Mouse (Mus musculus) hindbrain, embryonic 12.5 days (tissue): Measurements from ENCODE around the gene Fcmr. TPM values are rescaled to one million over a fixed set of nuclear protein-coding genes. Genes with fewer than 3 reads are reported as not detected.

Source experiments
- ATAC-seq: fragments of 200-750 bp; cut with Nextera tagmentation; 2 replicates; pipeline ENCODE4 v1.8.0; 2017; ENCODE audit warnings: moderate TSS enrichment; ENCODE audit not compliant: low FRiP score
- H3K27ac ChIP-seq: fragments of 300-500 bp; sonication (generic); 2 replicates; pipeline ENCODE4 v1.5.1; 2016; ENCODE audit warnings: mild to moderate bottlenecking
- H3K27me3 ChIP-seq: fragments of 300-500 bp; sonication (generic); 2 replicates; pipeline ENCODE4 v1.6.1; 2016; ENCODE audit warnings: mild to moderate bottlenecking
- H3K36me3 ChIP-seq: fragments of 300-500 bp; sonication (generic); 2 replicates; pipeline ENCODE4 v1.6.1; 2016; ENCODE audit warnings: mild to moderate bottlenecking
- H3K4me1 ChIP-seq: fragments of 300-500 bp; sonication (generic); 2 replicates; pipeline ENCODE4 v1.6.1; 2016
- H3K4me2 ChIP-seq: fragments of 300-500 bp; sonication (generic); replicated peaks from 2 replicates; pipeline ENCODE4 v1.6.1; 2016; ENCODE audit warnings: mild to moderate bottlenecking
- H3K4me3 ChIP-seq: fragments of 300-500 bp; sonication (generic); 2 replicates; pipeline ENCODE4 v1.5.1; 2016; ENCODE audit warnings: mild to moderate bottlenecking
- H3K9ac ChIP-seq: fragments of 300-500 bp; sonication (generic); 2 replicates; pipeline ENCODE4 v1.6.1; 2016; ENCODE audit warnings: mild to moderate bottlenecking, moderate library complexity
- H3K9me3 ChIP-seq: fragments of 300-500 bp; sonication (generic); replicated peaks from 2 replicates; pipeline ENCODE4 v1.6.1; 2016; ENCODE audit warnings: mild to moderate bottlenecking
- WGBS: fragments of 180-500 bp; shearing (Covaris S2); methylation state at CpG from one replicate; pipeline ENCODE4 v1.1.7; 2016; 5-methylcytosine and 5-hydroxymethylcytosine counted together
- polyA plus RNA-seq: library from polyadenylated mRNA; unstranded; fragments of >200 nt; fragmentation: Nextera tagmentation; extraction: Ambion mirVana; gene quantifications from 2 replicates; pipeline ENCODE4 v1.2.1, GENCODE M21; 2016

The Fcmr gene
- polyA plus RNA-seq, 1 experiment from 2014 or later, result not detected

DNA sequence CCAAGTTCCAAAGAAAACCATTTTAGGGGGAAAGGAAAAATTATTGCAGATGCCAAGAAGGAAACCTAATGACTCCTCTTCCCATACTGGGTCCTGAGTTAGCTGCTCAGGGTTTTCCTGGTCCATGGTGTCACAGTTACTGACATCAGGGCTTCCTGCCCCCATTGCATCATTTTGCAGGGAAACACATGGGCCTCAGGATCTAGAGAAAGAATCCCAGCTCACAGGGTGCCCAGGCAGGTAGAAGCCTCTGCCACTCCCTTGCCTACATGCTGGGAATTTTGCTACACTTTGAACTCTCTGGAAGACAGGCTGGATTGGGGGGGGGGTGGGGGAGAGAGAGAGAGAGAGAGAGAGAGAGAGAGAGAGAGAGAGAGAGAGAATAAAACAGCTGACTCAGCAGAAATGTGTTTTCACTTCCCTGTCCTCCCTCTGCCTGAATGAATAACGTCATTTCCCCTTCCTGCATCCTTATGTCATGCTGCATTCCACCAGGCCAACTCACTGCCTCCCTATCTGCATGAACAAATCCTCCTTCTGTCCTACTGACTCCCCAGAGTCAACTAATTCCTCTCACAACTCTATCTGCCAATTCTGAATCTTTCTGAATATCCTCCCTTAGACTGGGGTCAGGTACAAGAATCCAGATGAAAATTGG is 53.0 kb downstream of the Fcmr start:
- ATAC-seq, result no peak
- Histone ChIP-seq H3K9ac (no peak overlapping the region), H3K36me3 (no peaks in the 10 kb centered on the region), H3K27ac (no peak overlapping the region), H3K4me1 (no peaks in the 10 kb centered on the region), H3K27me3 (no peaks in the 10 kb centered on the region), H3K9me3 (no peaks in the 10 kb centered on the region), H3K4me2 (no peak overlapping the region), H3K4me3 (no peak overlapping the region)
- WGBS, result 18% methylated on average over 1 of the region's 1 CpGs

DNA sequence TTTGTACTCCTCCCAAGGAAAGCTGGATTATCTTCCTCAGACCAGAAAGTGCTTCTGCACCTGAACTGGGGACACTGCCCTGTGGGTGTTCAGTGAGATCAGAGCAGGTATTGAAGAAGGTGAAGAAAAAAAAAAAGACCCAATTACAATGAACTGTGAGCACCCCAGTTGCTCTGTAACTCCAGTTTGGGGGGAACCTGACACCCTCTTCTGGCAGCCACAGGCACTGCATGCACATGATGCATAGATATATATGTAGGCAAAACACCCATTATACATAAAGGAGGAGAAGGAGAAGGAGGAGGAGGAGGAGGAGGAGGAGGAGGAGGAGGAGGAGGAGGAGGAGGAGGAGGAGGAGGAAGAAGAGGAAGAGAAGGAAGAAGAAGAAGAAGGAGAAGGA is 61.0 kb downstream of the Fcmr start:
- H3K9me3 ChIP-seq, result no peaks in the 10 kb centered on the region
- H3K27ac ChIP-seq, result no peak overlapping the region
- H3K27me3 ChIP-seq, result no peaks in the 10 kb centered on the region
- no peak for ATAC-seq
- no peaks in the 10 kb centered on the region for H3K36me3 ChIP-seq
- H3K9ac ChIP-seq, result no peak overlapping the region
- H3K4me3 ChIP-seq, result no peak overlapping the region
- no peaks in the 10 kb centered on the region for H3K4me1 ChIP-seq
- H3K4me2 ChIP-seq, result no peak overlapping the region

Other genes starting within 250 kb of the Fcmr start
- not detected in 2 replicates for gene Zp3r, start 236.0 kb upstream of the Fcmr start, polyA plus RNA-seq
- gene C4bp, start 204.0 kb upstream of the Fcmr start, polyA plus RNA-seq, result not detected in 2 replicates
- gene Gm29427, start 149.9 kb upstream of the Fcmr start, polyA plus RNA-seq, result 0.15 TPM in 1 of 2 replicates, not detected in the other
- gene Yod1, start 148.3 kb upstream of the Fcmr start, polyA plus RNA-seq, result 19.2 and 19.9 TPM in 2 replicates
- gene Pfkfb2, start 136.4 kb upstream of the Fcmr start, polyA plus RNA-seq, result 17.0 and 17.8 TPM in 2 replicates
- 1.2 and 1.3 TPM in 2 replicates for gene AA986860, start 133.7 kb upstream of the Fcmr start, polyA plus RNA-seq
- gene Fcamr, start 64.8 kb upstream of the Fcmr start, polyA plus RNA-seq, result not detected in 2 replicates
- gene Pigr, start 39.0 kb upstream of the Fcmr start, polyA plus RNA-seq, result not detected in 2 replicates
- gene Il24, start 21.8 kb downstream of the Fcmr start, polyA plus RNA-seq, result not detected in 2 replicates
- gene Il20, start 45.8 kb downstream of the Fcmr start, polyA plus RNA-seq, result not detected in 2 replicates
- not detected in 2 replicates for gene Il19, start 74.4 kb downstream of the Fcmr start, polyA plus RNA-seq
- gene Il10, start 154.2 kb downstream of the Fcmr start, polyA plus RNA-seq, result not detected in 2 replicates
- 50.3 and 52.4 TPM in 2 replicates for gene Mapkapk2, start 232.2 kb downstream of the Fcmr start, polyA plus RNA-seq